Mouse (Mus musculus): ENCODE measurements around the gene Kdf1. TPM values are rescaled to one million over a fixed set of nuclear protein-coding genes. Genes with fewer than 3 reads are reported as not detected.

Kdf1 gene
- polyA plus RNA-seq (2012; rRNA removed): 3.4 and 4.3 TPM in 2 replicates

DNA sequence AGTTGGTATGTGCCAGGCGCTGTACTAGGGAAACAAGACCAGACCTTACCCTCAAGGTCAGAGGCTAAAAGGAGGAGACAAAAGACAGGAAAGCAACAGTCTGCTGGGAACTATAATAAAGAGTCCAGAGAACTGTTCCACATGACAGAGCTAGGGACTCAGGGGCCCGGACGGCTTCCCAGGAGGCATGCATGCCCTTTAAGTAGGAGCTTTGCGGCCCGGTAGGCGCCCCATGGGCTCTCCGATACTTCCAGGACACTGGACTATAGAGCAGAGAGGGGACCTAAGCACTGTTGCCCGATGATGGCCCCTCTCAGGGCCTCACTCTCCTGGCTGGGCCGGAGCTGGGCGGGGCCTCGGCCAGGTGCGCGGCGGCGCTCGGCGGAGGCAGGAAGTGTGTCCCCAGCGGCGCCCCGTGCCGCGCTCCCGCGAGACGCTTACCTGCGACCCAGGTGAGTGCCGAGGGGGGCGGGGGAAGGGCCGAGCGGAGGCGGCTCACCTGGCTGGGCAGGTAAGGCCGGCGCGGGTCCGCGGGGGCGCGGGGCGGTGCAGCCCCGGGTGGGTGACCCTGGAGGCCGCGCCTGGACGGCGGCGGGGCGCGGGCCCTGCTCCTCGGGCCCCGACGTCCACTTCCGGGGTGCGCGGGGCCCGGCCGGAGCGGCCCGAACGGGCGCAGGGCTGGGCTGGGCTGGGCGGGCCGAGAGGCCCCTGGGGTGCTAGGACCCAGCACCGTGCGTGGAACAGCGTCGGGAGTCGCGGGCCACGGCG lies at the start of gene Kdf1:
TSS of gene Kdf1 (plus strand) at position 363 of the 768 bp plus-strand sequence.
- Histone ChIP-seq H3K36me3 (ENCODE audit: control insufficient read depth, insufficient read depth, low read length) (no peaks in the 10 kb centered on the region), H3K27me3 (ENCODE audit: control insufficient read depth, insufficient read depth, low read length) (no peaks in the 10 kb centered on the region), H3K27ac (ENCODE audit: control insufficient read depth, insufficient read depth, low read depth, low read length) (0 out of 2 replicates have a peak within 1 kb of the TSS, but pooled peaks have one; percentile 1), H3K4me1 (ENCODE audit: control insufficient read depth, insufficient read depth, low read length) (peaks cover 11% of the 10 kb centered on the region), H3K4me3 (ENCODE audit: control insufficient read depth, low read depth, low read length) (peak within 1 kb of the TSS; percentile 90)
- TF ChIP-seq CTCF (IDR thresholded peaks at IDR 0.05; ENCODE audit: control insufficient read depth, insufficient read depth, insufficient replicate concordance, low read depth, low read length) (no peak), POLR2A (IDR thresholded peaks at IDR 0.05; ENCODE audit: control insufficient read depth, low read depth, low read length) (no peak)

DNA sequence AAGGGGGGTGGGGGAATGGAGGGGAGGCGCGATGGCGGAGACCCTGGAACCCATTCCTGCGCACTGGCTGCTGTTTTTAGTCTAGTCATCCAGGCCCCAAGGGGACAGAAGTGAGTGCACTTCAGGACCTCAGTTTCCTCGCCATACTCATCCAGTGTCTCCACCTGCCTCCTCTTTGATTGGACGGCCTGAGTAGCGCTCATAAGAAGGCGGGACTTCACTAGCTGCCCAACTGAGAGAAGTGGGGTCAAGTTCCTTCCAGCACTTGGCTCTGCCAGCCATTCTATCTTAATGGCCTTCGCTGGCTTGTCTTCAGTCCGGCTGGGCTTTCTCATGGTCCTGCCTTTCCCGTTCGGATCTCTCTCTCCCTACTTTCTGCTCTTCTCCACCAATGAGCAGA lies 49.6 kb upstream of the Kdf1 start:
- no peak overlapping the region for H3K4me3 ChIP-seq (ENCODE audit: control insufficient read depth, low read depth, low read length)
- no peaks in the 10 kb centered on the region for H3K36me3 ChIP-seq (ENCODE audit: control insufficient read depth, insufficient read depth, low read length)
- TF ChIP-seq CTCF (IDR thresholded peaks at IDR 0.05; ENCODE audit: control insufficient read depth, insufficient read depth, insufficient replicate concordance, low read depth, low read length): no peak
- no peak for TF ChIP-seq POLR2A (IDR thresholded peaks at IDR 0.05; ENCODE audit: control insufficient read depth, low read depth, low read length)
- no peak overlapping the region for H3K27ac ChIP-seq (ENCODE audit: control insufficient read depth, insufficient read depth, low read depth, low read length)
- H3K27me3 ChIP-seq (ENCODE audit: control insufficient read depth, insufficient read depth, low read length): no peaks in the 10 kb centered on the region
- peaks cover 5% of the 10 kb centered on the region for H3K4me1 ChIP-seq (ENCODE audit: control insufficient read depth, insufficient read depth, low read length)

DNA sequence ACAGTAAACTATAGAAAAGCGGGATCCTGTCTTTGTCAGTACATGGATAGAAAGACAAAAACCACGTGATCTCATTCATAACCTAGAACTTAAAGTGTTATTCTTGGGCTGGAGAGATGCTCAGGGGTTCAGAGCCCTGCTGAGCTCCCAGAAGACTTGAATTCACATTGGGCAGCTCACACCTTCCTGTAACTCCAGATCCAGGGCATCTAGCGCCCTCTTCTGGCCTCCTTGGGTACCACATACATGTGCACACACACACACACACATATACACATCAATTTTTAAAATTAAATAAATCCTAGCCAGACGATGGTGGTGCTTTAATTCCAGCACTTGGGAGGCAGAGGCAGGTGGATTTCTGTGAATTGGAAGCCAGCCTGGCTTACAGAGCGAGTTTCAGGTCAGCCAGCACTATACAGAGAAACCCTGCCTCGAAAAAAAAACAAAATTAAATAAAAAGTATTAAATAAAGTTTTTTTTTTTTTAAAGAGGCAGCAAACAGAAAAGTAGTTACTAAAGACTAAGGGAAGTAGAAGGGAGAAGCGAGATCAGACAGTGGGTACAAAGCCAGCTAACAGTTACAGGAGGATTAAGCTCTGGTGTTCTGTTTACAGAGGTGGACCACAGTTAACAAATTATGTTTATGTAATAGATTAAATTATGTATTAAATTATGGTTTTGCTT lies 47.5 kb upstream of the Kdf1 start:
- Histone ChIP-seq H3K27ac (ENCODE audit: control insufficient read depth, insufficient read depth, low read depth, low read length) (no peak overlapping the region), H3K36me3 (ENCODE audit: control insufficient read depth, insufficient read depth, low read length) (no peaks in the 10 kb centered on the region), H3K4me3 (ENCODE audit: control insufficient read depth, low read depth, low read length) (no peak overlapping the region), H3K4me1 (ENCODE audit: control insufficient read depth, insufficient read depth, low read length) (peaks cover 5% of the 10 kb centered on the region), H3K27me3 (ENCODE audit: control insufficient read depth, insufficient read depth, low read length) (no peaks in the 10 kb centered on the region)
- TF ChIP-seq CTCF (IDR thresholded peaks at IDR 0.05; ENCODE audit: control insufficient read depth, insufficient read depth, insufficient replicate concordance, low read depth, low read length): peak; percentile 34; the same call in 1 of the 2 replicates
- no peak for TF ChIP-seq POLR2A (IDR thresholded peaks at IDR 0.05; ENCODE audit: control insufficient read depth, low read depth, low read length)

DNA sequence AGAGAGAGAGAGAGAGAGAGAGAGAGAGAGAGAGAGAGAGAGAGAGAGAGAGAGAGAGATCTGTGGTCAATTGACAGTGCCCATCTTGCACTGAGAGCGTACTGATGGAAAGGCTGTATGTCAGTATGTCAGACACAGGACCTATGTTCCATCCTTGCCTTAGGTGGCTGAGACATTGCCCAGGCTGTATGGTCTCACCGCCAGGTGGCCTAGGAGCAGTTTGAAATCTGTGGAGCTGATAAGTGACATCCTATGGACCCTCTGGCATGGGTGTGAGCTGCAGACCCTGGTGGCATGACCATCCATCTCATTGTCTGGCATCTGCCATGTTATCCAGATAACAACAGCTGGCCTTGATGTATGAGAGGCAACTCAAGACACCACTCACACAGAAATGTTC lies 44.9 kb upstream of the Kdf1 start:
- Histone ChIP-seq H3K4me3 (ENCODE audit: control insufficient read depth, low read depth, low read length) (no peak overlapping the region), H3K36me3 (ENCODE audit: control insufficient read depth, insufficient read depth, low read length) (no peaks in the 10 kb centered on the region), H3K27ac (ENCODE audit: control insufficient read depth, insufficient read depth, low read depth, low read length) (no peak overlapping the region), H3K27me3 (ENCODE audit: control insufficient read depth, insufficient read depth, low read length) (no peaks in the 10 kb centered on the region), H3K4me1 (ENCODE audit: control insufficient read depth, insufficient read depth, low read length) (no peaks in the 10 kb centered on the region; the same call in none of the 2 replicates)
- TF ChIP-seq POLR2A (IDR thresholded peaks at IDR 0.05; ENCODE audit: control insufficient read depth, low read depth, low read length) (no peak), CTCF (IDR thresholded peaks at IDR 0.05; ENCODE audit: control insufficient read depth, insufficient read depth, insufficient replicate concordance, low read depth, low read length) (no peak)

DNA sequence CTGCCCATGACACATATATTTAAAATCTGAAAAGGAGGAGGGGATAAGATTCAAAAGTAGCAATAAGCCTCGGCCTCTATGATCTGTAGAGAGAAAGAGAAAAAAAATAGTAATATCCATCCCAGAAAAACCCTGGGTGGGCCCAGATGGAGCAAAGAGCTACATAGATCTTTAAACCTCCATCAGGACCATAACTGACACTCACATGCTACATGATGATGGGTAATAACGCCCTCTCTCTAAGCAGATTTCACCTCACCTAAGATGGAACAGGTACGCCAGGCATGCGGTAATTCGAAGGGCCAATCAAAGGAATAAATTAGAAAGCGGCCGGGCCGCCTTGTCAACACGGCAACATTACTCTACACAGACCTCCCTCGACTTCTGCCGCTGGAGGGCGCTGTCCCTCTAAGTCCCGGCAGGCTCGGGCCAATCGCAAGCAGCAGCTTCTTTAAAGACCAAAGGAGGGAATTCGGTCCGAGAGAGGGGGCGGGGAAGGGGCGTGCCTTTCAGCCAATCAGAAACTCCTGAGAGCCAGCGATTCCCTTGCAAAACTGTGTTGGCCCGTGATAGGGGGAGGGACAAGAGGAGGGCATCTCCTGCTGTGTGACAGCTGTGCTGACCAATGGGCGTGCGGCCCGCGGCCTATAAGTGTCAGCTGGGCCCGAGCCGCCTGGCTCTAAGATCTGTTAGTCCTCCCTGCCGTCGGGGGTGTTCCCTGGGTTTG lies 39.1 kb upstream of the Kdf1 start, which contains the start of gene Tent5b:
TSS of gene Tent5b (plus strand) at position 675 of the 727 bp plus-strand sequence.
- Histone ChIP-seq H3K36me3 (ENCODE audit: control insufficient read depth, insufficient read depth, low read length) (no peaks in the 10 kb centered on the region), H3K27ac (ENCODE audit: control insufficient read depth, insufficient read depth, low read depth, low read length) (no peak within 1 kb of the TSS), H3K4me1 (ENCODE audit: control insufficient read depth, insufficient read depth, low read length) (peaks cover 30% of the 10 kb centered on the region), H3K4me3 (ENCODE audit: control insufficient read depth, low read depth, low read length) (peak within 1 kb of the TSS; percentile 88), H3K27me3 (ENCODE audit: control insufficient read depth, insufficient read depth, low read length) (no peaks in the 10 kb centered on the region)
- TF ChIP-seq CTCF (IDR thresholded peaks at IDR 0.05; ENCODE audit: control insufficient read depth, insufficient read depth, insufficient replicate concordance, low read depth, low read length) (peak; percentile 88), POLR2A (IDR thresholded peaks at IDR 0.05; ENCODE audit: control insufficient read depth, low read depth, low read length) (no peak; the same call in 1 of the 2 replicates)

DNA sequence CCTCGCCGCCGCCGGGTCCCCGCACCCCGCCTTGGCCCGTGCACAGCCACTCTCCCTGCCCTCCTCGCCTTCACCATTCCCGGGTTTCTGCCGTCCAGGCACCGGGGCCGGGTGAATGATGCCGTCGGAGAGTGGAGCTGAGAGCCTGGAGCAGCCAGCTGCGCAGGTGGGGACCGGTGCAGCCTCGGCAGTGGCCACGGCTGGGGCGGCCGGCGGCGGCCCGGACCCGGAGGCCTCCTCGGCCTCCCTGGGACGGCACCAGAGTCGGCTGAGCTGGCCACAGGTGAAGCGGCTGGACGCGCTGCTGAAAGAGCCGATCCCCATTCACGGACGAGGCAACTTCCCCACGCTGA lies 38.6 kb upstream of the Kdf1 start:
- Histone ChIP-seq H3K27me3 (ENCODE audit: control insufficient read depth, insufficient read depth, low read length) (no peaks in the 10 kb centered on the region), H3K27ac (ENCODE audit: control insufficient read depth, insufficient read depth, low read depth, low read length) (no peak overlapping the region), H3K4me1 (ENCODE audit: control insufficient read depth, insufficient read depth, low read length) (peaks cover 31% of the 10 kb centered on the region), H3K36me3 (ENCODE audit: control insufficient read depth, insufficient read depth, low read length) (no peaks in the 10 kb centered on the region), H3K4me3 (ENCODE audit: control insufficient read depth, low read depth, low read length) (peak overlapping the region; percentile 88)
- TF ChIP-seq CTCF (IDR thresholded peaks at IDR 0.05; ENCODE audit: control insufficient read depth, insufficient read depth, insufficient replicate concordance, low read depth, low read length) (no peak), POLR2A (IDR thresholded peaks at IDR 0.05; ENCODE audit: control insufficient read depth, low read depth, low read length) (no peak)

DNA sequence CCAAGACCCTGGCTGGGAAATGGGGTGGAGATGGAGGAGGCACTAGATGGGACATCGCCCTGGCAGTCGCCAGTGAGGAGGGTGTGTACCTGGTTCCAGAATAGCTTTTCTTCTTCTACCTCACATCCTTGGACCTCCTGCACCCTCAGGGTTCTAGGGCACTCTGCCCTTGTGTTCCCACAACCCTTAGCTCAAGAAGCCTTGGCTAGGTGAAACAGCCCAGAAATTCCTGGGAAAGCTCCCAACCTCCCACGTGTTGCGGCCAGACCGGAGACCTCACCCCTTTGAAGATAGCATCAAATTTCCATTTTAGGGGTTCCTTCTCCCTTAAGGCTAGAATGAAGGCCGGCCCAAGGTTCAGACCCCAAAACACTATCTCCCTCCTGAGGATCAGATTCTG lies 38.0 kb upstream of the Kdf1 start:
- H3K36me3 ChIP-seq (ENCODE audit: control insufficient read depth, insufficient read depth, low read length): no peaks in the 10 kb centered on the region
- H3K27ac ChIP-seq (ENCODE audit: control insufficient read depth, insufficient read depth, low read depth, low read length): no peak overlapping the region
- H3K4me1 ChIP-seq (ENCODE audit: control insufficient read depth, insufficient read depth, low read length): peaks cover 31% of the 10 kb centered on the region
- no peaks in the 10 kb centered on the region for H3K27me3 ChIP-seq (ENCODE audit: control insufficient read depth, insufficient read depth, low read length)
- TF ChIP-seq POLR2A (IDR thresholded peaks at IDR 0.05; ENCODE audit: control insufficient read depth, low read depth, low read length) (no peak), CTCF (IDR thresholded peaks at IDR 0.05; ENCODE audit: control insufficient read depth, insufficient read depth, insufficient replicate concordance, low read depth, low read length) (no peak)
- peak overlapping the region; percentile 88 for H3K4me3 ChIP-seq (ENCODE audit: control insufficient read depth, low read depth, low read length)
